Mouse (Mus musculus) forebrain, embryonic 12.5 days (tissue): ENCODE measurements around the gene Lrrc20. TPM values are rescaled to one million over a fixed set of nuclear protein-coding genes. Genes with fewer than 3 reads are reported as not detected.
A peak's percentile ranks its signal among the peaks of the same experiment; 100 is the strongest.

Source experiments
- ATAC-seq: fragments of 200-750 bp; cut with Nextera tagmentation; 2 replicates; pipeline ENCODE4 v1.8.0; 2017; ENCODE audit warnings: moderate TSS enrichment; ENCODE audit not compliant: low FRiP score
- H3K27ac ChIP-seq: fragments of 300-500 bp; sonication (generic); 2 replicates; pipeline ENCODE4 v1.5.1; 2016; ENCODE audit warnings: mild to moderate bottlenecking
- H3K27me3 ChIP-seq: fragments of 300-500 bp; sonication (generic); 2 replicates; pipeline ENCODE4 v1.6.1; 2016; ENCODE audit warnings: mild to moderate bottlenecking
- H3K36me3 ChIP-seq: fragments of 300-500 bp; sonication (generic); replicated peaks from 2 replicates; pipeline ENCODE4 v1.6.1; 2016; ENCODE audit warnings: mild to moderate bottlenecking
- H3K4me1 ChIP-seq: fragments of 300-500 bp; sonication (generic); 2 replicates; pipeline ENCODE4 v1.6.1; 2016
- H3K4me2 ChIP-seq: fragments of 300-500 bp; sonication (generic); 2 replicates; pipeline ENCODE4 v1.6.1; 2016; ENCODE audit warnings: mild to moderate bottlenecking, moderate library complexity
- H3K4me3 ChIP-seq: fragments of 300-500 bp; sonication (generic); replicated peaks from 2 replicates; pipeline ENCODE4 v1.5.1; 2016; ENCODE audit warnings: mild to moderate bottlenecking
- H3K9ac ChIP-seq: fragments of 300-500 bp; sonication (generic); 2 replicates; pipeline ENCODE4 v1.6.1; 2016; ENCODE audit warnings: mild to moderate bottlenecking
- H3K9me3 ChIP-seq: fragments of 300-500 bp; sonication (generic); 2 replicates; pipeline ENCODE4 v1.6.1; 2016
- WGBS: fragments of 180-500 bp; shearing (Covaris S2); methylation state at CpG from one replicate; pipeline ENCODE4 v1.1.7; 2016; 5-methylcytosine and 5-hydroxymethylcytosine counted together
- polyA plus RNA-seq: library from polyadenylated mRNA; unstranded; fragments of >200 nt; fragmentation: Nextera tagmentation; extraction: Ambion mirVana; gene quantifications from 2 replicates; pipeline ENCODE4 v1.2.1, GENCODE M21; 2016

Lrrc20 gene
- polyA plus RNA-seq, 1 experiment from 2014 or later, result 14.4 TPM

GRCm38 (mm10) chr10:61500756-61501155, 25.2 kb downstream of the Lrrc20 start:
- H3K36me3 ChIP-seq, result no peaks in the 10 kb centered on the region
- no peak overlapping the region for H3K27ac ChIP-seq
- H3K9me3 ChIP-seq, result no peaks in the 10 kb centered on the region
- H3K27me3 ChIP-seq, result no peaks in the 10 kb centered on the region
- peaks cover 11% of the 10 kb centered on the region for H3K4me1 ChIP-seq
- no peak overlapping the region for H3K4me2 ChIP-seq
- 41% methylated on average over 7 of the region's 7 CpGs for WGBS
- H3K4me3 ChIP-seq, result no peak overlapping the region
- no peak overlapping the region for H3K9ac ChIP-seq
- ATAC-seq, result no peak

DNA sequence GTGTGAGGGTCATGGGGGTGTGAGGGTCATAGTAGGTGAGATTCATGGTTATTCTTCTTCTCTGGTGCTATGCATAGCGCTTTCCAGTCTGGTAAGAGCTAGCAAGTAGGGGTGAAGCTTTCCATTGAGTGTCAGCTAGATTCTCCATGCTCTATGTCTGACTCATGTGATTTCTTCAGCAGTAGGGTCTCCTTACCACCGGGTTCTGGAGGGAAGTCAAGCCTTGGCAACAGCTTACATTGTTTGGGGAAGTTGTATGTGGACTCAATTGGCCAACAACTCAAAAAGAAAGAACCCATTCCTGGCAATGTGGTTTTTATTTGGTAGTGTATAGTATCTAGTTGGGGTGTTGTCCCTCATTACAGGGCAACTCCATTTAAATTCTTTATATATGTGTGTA, 28.5 kb downstream of the Lrrc20 start:
- no peak overlapping the region for H3K27ac ChIP-seq
- no peak overlapping the region for H3K9ac ChIP-seq
- H3K4me2 ChIP-seq, result no peak overlapping the region
- no peaks in the 10 kb centered on the region for H3K27me3 ChIP-seq
- no peaks in the 10 kb centered on the region; the same call in none of the 2 replicates for H3K4me1 ChIP-seq
- ATAC-seq, result no peak
- no peak overlapping the region for H3K4me3 ChIP-seq
- H3K36me3 ChIP-seq, result no peaks in the 10 kb centered on the region
- whole genome bisulfite sequencing, result 91% methylated on average over 2 of the region's 2 CpGs
- no peaks in the 10 kb centered on the region for H3K9me3 ChIP-seq

DNA sequence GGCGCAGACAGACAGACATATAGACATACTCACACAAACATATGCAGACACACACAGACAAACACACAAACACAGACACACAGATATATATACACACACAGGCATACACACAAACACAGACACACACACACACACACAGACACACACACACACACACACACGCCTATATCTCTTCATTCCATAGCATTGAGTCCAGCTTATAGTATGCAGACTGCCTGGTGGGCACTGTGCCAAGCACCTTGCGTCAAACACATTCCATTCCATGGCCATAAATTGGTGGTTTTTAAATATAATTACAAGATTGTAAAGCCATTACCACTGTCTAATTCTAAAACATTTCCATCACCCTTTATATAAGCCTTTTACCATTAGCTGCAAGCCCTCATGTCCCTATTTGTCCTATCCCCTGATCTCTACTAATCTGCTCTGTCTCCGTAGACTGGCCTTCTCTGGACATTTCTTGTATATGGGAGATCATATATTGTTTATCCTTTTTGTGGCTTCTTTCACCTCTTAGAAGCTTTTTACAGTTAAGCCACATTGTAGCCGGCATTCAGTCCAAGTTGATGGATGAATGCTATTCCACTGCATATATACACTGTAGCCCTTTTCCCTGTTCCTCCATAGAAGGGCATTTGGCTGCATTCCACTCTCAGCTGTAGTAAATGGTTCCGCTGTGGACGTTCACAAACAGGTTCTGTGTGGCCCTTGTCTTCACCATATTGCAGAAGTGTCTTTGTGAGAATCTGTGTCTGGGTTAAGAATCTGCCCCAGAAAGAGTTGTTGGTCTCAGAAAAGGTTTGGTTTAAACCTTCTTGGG, 31.0 kb downstream of the Lrrc20 start:
- no peak for ATAC-seq

GRCm38 (mm10) chr10:61509873-61510272, 34.3 kb downstream of the Lrrc20 start:
- H3K27me3 ChIP-seq, result no peaks in the 10 kb centered on the region
- no peak for ATAC-seq
- H3K27ac ChIP-seq, result no peak overlapping the region
- no peaks in the 10 kb centered on the region for H3K9me3 ChIP-seq
- WGBS, result 90% methylated on average over 5 of the region's 5 CpGs
- H3K36me3 ChIP-seq, result no peaks in the 10 kb centered on the region
- no peak overlapping the region for H3K4me3 ChIP-seq
- peaks cover 17% of the 10 kb centered on the region; the same call in 1 of the 2 replicates for H3K4me1 ChIP-seq
- no peak overlapping the region for H3K9ac ChIP-seq
- H3K4me2 ChIP-seq, result no peak overlapping the region

More for the DNA sequence above, 31.0 kb downstream of the Lrrc20 start:
- no peak overlapping the region for H3K4me2 ChIP-seq
- no peaks in the 10 kb centered on the region for H3K27me3 ChIP-seq
- no peaks in the 10 kb centered on the region for H3K36me3 ChIP-seq
- no peak overlapping the region for H3K9ac ChIP-seq
- 87% methylated on average over 7 of the region's 7 CpGs for WGBS
- peaks cover 7% of the 10 kb centered on the region; the same call in 1 of the 2 replicates for H3K4me1 ChIP-seq
- no peaks in the 10 kb centered on the region for H3K9me3 ChIP-seq
- no peak overlapping the region for H3K4me3 ChIP-seq
- no peak overlapping the region for H3K27ac ChIP-seq

DNA sequence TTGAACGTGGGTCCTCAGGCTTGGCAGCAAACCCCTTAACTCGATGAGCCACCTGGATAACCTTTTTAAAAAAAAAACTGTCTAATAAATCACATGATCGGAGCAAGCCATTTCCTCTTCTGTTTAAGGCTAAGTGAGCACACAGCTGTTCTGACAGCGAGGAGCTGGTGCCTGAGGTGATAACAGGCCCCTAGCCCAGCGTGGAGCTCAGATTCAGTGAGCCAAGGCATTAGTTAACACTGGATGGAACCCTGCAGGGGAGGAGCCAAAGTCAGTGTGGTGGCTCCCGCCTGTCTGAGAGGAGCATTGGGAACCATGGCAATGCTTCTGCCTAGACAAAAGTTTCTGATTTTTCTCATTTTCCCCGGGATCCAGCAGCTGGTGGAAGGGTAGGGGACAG, 35.2 kb downstream of the Lrrc20 start:
- Histone ChIP-seq H3K9ac (no peak overlapping the region), H3K27me3 (no peaks in the 10 kb centered on the region), H3K36me3 (no peaks in the 10 kb centered on the region), H3K27ac (no peak overlapping the region), H3K4me1 (peaks cover 17% of the 10 kb centered on the region; the same call in 1 of the 2 replicates), H3K9me3 (no peaks in the 10 kb centered on the region), H3K4me3 (no peak overlapping the region), H3K4me2 (no peak overlapping the region)
- ATAC-seq, result no peak
- 41% methylated on average over 7 of the region's 7 CpGs for WGBS

- H3K4me3 ChIP-seq, result no peak overlapping the region
- no peak overlapping the region for H3K4me2 ChIP-seq
- 42% methylated on average over 11 of the region's 11 CpGs for WGBS
- H3K9ac ChIP-seq, result no peak overlapping the region
- ATAC-seq, result peak; percentile 39; the same call in 1 of the 2 replicates
- H3K36me3 ChIP-seq, result no peaks in the 10 kb centered on the region
- no peaks in the 10 kb centered on the region for H3K9me3 ChIP-seq
- no peak overlapping the region for H3K27ac ChIP-seq
- H3K27me3 ChIP-seq, result peaks cover 4% of the 10 kb centered on the region; the same call in 1 of the 2 replicates
- peaks cover 21% of the 10 kb centered on the region for H3K4me1 ChIP-seq
Observed at GRCm38 (mm10) chr10:61512215-61512889, 36.8 kb downstream of the Lrrc20 start.

- Histone ChIP-seq H3K27me3 (peaks cover 4% of the 10 kb centered on the region; the same call in 1 of the 2 replicates), H3K9ac (no peak overlapping the region), H3K36me3 (no peaks in the 10 kb centered on the region), H3K4me1 (peaks cover 23% of the 10 kb centered on the region), H3K4me3 (no peak overlapping the region), H3K9me3 (0 out of 2 replicates have a peak, but pooled peaks cover 7% of the 10 kb centered on the region), H3K4me2 (no peak overlapping the region), H3K27ac (no peak overlapping the region)
- ATAC-seq, result no peak
- WGBS, result 79% methylated on average over 5 of the region's 5 CpGs
Observed at GRCm38 (mm10) chr10:61516866-61517265, 41.3 kb downstream of the Lrrc20 start.

DNA sequence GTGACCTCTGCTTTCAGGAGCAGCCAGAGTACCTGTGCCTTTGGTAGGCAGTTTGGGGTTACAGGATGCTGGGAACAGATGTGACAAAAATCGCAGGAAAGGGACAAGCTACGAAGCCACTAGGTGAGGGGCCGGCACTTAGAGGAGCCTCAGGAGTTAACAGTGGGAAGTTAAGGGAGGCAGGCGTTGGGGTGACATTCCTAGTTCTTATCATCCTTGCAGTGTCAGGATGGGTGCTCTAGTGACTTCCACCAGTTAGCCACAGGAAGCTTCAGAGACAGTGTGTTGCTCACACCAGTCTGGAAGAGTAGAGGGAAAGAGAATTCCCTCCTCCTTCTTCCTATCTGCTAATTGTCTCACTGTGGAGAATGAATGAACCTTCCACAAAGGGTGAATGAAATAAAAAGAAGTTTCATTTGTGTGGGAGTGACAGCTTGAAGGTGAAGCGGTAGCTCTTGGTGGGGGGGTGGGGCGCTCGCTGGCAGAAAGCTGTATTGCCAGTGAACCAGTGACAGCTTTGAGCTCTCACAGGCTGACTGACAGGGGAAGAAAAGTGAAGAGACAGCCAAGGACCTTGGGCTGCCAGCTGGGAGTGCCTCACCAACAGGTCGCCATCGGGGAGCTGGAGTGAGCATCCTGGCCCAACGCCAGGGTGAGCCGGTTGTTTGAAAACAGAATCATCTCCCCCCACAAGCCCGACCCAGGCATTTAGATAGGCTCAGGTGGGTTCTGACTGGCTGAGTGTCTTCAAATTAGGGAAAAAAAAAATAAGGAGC, 41.9 kb downstream of the Lrrc20 start:
- peaks cover 4% of the 10 kb centered on the region; the same call in 1 of the 2 replicates for H3K27me3 ChIP-seq
- peak overlapping the region; percentile 13; the same call in 1 of the 2 replicates for H3K4me2 ChIP-seq
- peak overlapping the region; percentile 33; the same call in 1 of the 2 replicates for H3K27ac ChIP-seq
- H3K9ac ChIP-seq, result no peak overlapping the region
- H3K36me3 ChIP-seq, result no peaks in the 10 kb centered on the region
- 0 out of 2 replicates have a peak, but pooled peaks cover 7% of the 10 kb centered on the region for H3K9me3 ChIP-seq
- no peak overlapping the region for H3K4me3 ChIP-seq
- peaks cover 18% of the 10 kb centered on the region for H3K4me1 ChIP-seq
- WGBS, result 32% methylated on average over 12 of the region's 12 CpGs
- ATAC-seq, result peak; percentile 65; the same call in 1 of the 2 replicates

DNA sequence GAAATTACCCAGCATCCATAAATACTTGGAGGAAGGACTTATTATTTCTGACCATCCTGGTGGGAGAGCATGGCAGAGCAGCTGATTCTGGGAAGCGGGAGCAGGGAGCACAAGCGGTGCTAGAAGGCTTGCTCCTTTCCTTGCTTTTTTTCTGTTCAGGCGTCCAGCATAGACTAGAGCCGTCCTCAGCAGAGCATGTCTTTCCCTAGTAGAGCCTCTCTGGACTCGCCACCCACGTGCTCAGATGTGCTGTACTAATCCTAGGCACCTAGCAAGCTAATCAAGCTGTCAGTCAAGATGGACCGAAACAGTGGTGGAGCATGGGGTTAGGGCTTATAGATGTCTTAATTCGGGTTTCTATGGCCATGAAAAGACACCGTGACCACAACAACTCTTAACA, 42.7 kb downstream of the Lrrc20 start:
- WGBS, result 80% methylated on average over 9 of the region's 9 CpGs
- Histone ChIP-seq H3K4me3 (no peak overlapping the region), H3K4me2 (no peak overlapping the region), H3K36me3 (no peaks in the 10 kb centered on the region), H3K4me1 (peaks cover 15% of the 10 kb centered on the region), H3K9ac (no peak overlapping the region), H3K27me3 (peaks cover 4% of the 10 kb centered on the region; the same call in 1 of the 2 replicates), H3K27ac (peak overlapping the region; percentile 33; the same call in 1 of the 2 replicates), H3K9me3 (0 out of 2 replicates have a peak, but pooled peaks cover 7% of the 10 kb centered on the region)
- no peak for ATAC-seq

DNA sequence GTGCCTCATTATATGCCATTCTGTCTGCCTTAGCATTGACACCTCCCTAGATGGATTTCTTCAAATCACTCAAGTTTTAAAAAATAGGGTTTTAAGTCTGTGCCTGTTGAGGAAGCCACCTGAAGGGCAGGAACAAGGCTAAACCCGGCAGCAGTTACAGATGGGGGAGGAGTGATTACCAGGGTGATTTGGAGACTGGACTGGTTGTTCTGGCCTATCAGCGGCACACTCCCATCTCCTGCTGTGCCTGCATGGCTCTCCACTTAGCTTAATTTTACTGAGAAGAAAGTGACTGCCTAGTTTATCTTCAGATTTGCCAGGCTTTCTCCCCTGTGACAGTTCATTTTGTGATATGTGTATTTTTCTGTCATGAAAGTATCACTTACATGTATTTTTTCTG, 43.9 kb downstream of the Lrrc20 start:
- H3K4me1 ChIP-seq, result peaks cover 15% of the 10 kb centered on the region
- no peaks in the 10 kb centered on the region for H3K36me3 ChIP-seq
- 60% methylated on average over 2 of the region's 2 CpGs for WGBS
- no peak overlapping the region for H3K9ac ChIP-seq
- no peak overlapping the region for H3K4me3 ChIP-seq
- H3K9me3 ChIP-seq, result 0 out of 2 replicates have a peak, but pooled peaks cover 7% of the 10 kb centered on the region
- H3K27ac ChIP-seq, result no peak overlapping the region
- ATAC-seq, result no peak
- peaks cover 4% of the 10 kb centered on the region; the same call in 1 of the 2 replicates for H3K27me3 ChIP-seq
- no peak overlapping the region for H3K4me2 ChIP-seq

DNA sequence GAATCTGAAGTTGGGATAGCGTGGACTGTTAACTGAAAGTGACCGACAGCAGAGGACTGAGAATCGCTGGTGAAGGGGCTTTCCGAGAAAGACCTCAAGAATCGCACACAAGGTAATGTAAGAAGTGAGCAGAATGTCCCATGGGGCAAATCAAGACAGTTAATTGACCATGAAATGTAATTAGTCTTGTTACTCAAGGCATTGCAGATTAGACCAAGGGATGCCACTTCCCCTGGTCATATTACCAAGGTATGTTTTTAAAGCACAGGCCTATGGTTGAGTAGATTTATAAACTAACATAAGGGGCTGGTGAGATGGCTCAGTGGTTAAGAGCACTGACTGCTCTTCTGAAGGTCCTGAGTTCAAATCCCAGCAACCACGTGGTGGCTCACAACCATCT, 45.1 kb downstream of the Lrrc20 start:
- peaks cover 15% of the 10 kb centered on the region for H3K4me1 ChIP-seq
- H3K4me3 ChIP-seq, result no peak overlapping the region
- 0 out of 2 replicates have a peak, but pooled peaks cover 7% of the 10 kb centered on the region for H3K9me3 ChIP-seq
- no peaks in the 10 kb centered on the region for H3K36me3 ChIP-seq
- H3K4me2 ChIP-seq, result no peak overlapping the region
- no peak for ATAC-seq
- H3K27me3 ChIP-seq, result peaks cover 4% of the 10 kb centered on the region; the same call in 1 of the 2 replicates
- no peak overlapping the region for H3K9ac ChIP-seq
- WGBS, result 80% methylated on average over 6 of the region's 6 CpGs
- H3K27ac ChIP-seq, result no peak overlapping the region

DNA sequence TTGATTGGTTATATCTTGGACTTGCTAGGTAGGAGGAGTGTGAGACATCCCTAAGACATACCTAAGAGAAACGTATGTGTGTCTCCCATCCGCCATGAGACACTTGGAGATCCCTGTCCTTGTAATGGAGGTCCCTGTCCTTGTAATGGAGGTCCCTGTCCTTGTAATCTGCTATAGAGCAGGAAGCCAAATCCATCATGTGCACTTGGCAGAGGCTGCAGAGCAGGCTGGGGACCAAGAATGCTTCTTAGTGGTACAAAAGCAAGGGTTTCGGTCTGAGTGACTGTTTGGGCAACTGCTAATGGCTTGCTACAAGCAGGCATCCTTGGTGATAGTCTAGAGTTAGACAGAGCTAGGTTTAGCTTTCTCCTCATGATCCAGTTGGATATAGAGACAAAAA, 55.3 kb downstream of the Lrrc20 start:
- H3K4me3 ChIP-seq, result no peak overlapping the region
- 86% methylated on average over 3 of the region's 3 CpGs for WGBS
- no peaks in the 10 kb centered on the region for H3K9me3 ChIP-seq
- H3K4me2 ChIP-seq, result no peak overlapping the region
- H3K4me1 ChIP-seq, result peaks cover 43% of the 10 kb centered on the region
- ATAC-seq, result no peak
- no peak overlapping the region for H3K9ac ChIP-seq
- H3K27me3 ChIP-seq, result no peaks in the 10 kb centered on the region; the same call in 1 of the 2 replicates
- peaks cover 15% of the 10 kb centered on the region for H3K36me3 ChIP-seq
- no peak overlapping the region for H3K27ac ChIP-seq
